Mouse (Mus musculus) heart, embryonic 14.5 days (tissue): Measurements from ENCODE around the gene Lamb2. TPM values are rescaled to one million over a fixed set of nuclear protein-coding genes. Genes with fewer than 3 reads are reported as not detected.

Source experiments
- ATAC-seq: fragments of 200-750 bp; cut with Nextera tagmentation; 2 replicates; pipeline ENCODE4 v1.8.0; 2017; ENCODE audit warnings: low read depth, moderate TSS enrichment; ENCODE audit not compliant: insufficient number of reproducible peaks, insufficient read depth, low FRiP score
- H3K27ac ChIP-seq, 2 experiments: fragments of 200-500 bp in 1 of 2; fragments of 300-500 bp in 1 of 2; sonication (generic) in 1 of 2; replicated peaks in 1 of 2; 2 replicates each; pipeline ENCODE4 v1.5.1; 2012 to 2014; ENCODE audit warnings: low read depth in 2 of 2, low read length in 2 of 2, control low read depth in 1 of 2, mild to moderate bottlenecking in 1 of 2, mixed read lengths in 1 of 2; ENCODE audit not compliant: control insufficient read depth in 1 of 2, insufficient read depth in 1 of 2
- H3K27me3 ChIP-seq: fragments of 300-500 bp; sonication (generic); 2 replicates; pipeline ENCODE4 v1.6.1; 2014; ENCODE audit warnings: mild to moderate bottlenecking, low read length, control low read depth; ENCODE audit not compliant: control insufficient read depth, insufficient read depth
- H3K36me3 ChIP-seq: fragments of 300-500 bp; sonication (generic); 2 replicates; pipeline ENCODE4 v1.6.1; 2014; ENCODE audit warnings: mild to moderate bottlenecking, control low read depth, low read length, mixed read lengths; ENCODE audit not compliant: control insufficient read depth, insufficient read depth
- H3K4me1 ChIP-seq, 2 experiments: fragments of 200-500 bp in 1 of 2; fragments of 300-500 bp in 1 of 2; sonication (generic) in 1 of 2; 2 replicates each; pipeline ENCODE4 v1.6.1; 2012 to 2014; ENCODE audit warnings: low read length in 2 of 2, control low read depth in 1 of 2, mixed read lengths in 1 of 2; ENCODE audit not compliant: control insufficient read depth in 2 of 2, insufficient read depth in 2 of 2
- H3K4me2 ChIP-seq: fragments of 300-500 bp; sonication (generic); 2 replicates; pipeline ENCODE4 v1.6.1; 2014; ENCODE audit warnings: mild to moderate bottlenecking, low read length
- H3K4me3 ChIP-seq, 2 experiments: fragments of 200-500 bp in 1 of 2; fragments of 300-500 bp in 1 of 2; sonication (generic) in 1 of 2; 2 replicates each; pipeline ENCODE4 v1.5.1; 2012 to 2014; ENCODE audit warnings: low read length in 2 of 2, mild to moderate bottlenecking in 2 of 2, control low read depth in 1 of 2, low read depth in 1 of 2, moderate library complexity in 1 of 2; ENCODE audit not compliant: control insufficient read depth in 1 of 2, insufficient read depth in 1 of 2
- H3K9ac ChIP-seq: fragments of 300-500 bp; sonication (generic); 2 replicates; pipeline ENCODE4 v1.6.1; 2014; ENCODE audit warnings: mild to moderate bottlenecking, low read length
- H3K9me3 ChIP-seq: fragments of 300-500 bp; sonication (generic); 2 replicates; pipeline ENCODE4 v1.6.1; 2016; ENCODE audit warnings: low read length, control low read depth; ENCODE audit not compliant: control insufficient read depth
- WGBS: fragments of 180-500 bp; shearing (Covaris S2); extraction: QIAGEN DNeasy Blood & Tissue Kit; methylation state at CpG from one replicate; pipeline ENCODE4 v1.1.7; 2014; 5-methylcytosine and 5-hydroxymethylcytosine counted together
- polyA plus RNA-seq: library from polyadenylated mRNA; unstranded; fragments of >200 nt; fragmentation: Nextera tagmentation; extraction: Ambion mirVana; gene quantifications from 2 replicates; pipeline ENCODE4 v1.2.1, GENCODE M21; 2014

Lamb2 gene
- polyA plus RNA-seq, 1 experiment from 2014 or later: 41.5 TPM

- 27% methylated on average over 4 of the region's 4 CpGs for WGBS
These were observed 29.7 kb upstream of the Lamb2 start for GRCm38 (mm10) chr9:108449860-108450259.

GRCm38 (mm10) chr9:108450292-108451169, 29.0 kb upstream of the Lamb2 start:
- peak; percentile 73 for ATAC-seq
- 32% methylated on average over 21 of the region's 21 CpGs for WGBS
- Histone ChIP-seq H3K4me1 (peaks cover 24 to 43% of the 10 kb centered on the region in 2 experiments), H3K9ac (peak overlapping the region; percentile 83), H3K9me3 (no peaks in the 10 kb centered on the region), H3K4me3 (peak overlapping the region; percentile 65 to 82), H3K36me3 (peaks cover 26% of the 10 kb centered on the region), H3K4me2 (peak overlapping the region; percentile 85), H3K27me3 (no peaks in the 10 kb centered on the region), H3K27ac (peak overlapping the region; percentile 93 to 96)

More at GRCm38 (mm10) chr9:108449860-108450259, 29.7 kb upstream of the Lamb2 start:
- peak overlapping the region; percentile 85 for H3K4me2 ChIP-seq
- peaks cover 26 to 43% of the 10 kb centered on the region in 2 experiments for H3K4me1 ChIP-seq
- no peaks in the 10 kb centered on the region for H3K9me3 ChIP-seq
- no peaks in the 10 kb centered on the region for H3K27me3 ChIP-seq
- peak overlapping the region; percentile 71 for H3K9ac ChIP-seq
- H3K4me3 ChIP-seq: peak overlapping the region; percentile 8 to 12; a peak in 3 of 4 replicates
- peak overlapping the region; percentile 83 to 94 for H3K27ac ChIP-seq
- H3K36me3 ChIP-seq: peaks cover 26% of the 10 kb centered on the region
- ATAC-seq: peak; percentile 34

GRCm38 (mm10) chr9:108451170-108451493, 28.4 kb upstream of the Lamb2 start:
- H3K9ac ChIP-seq: peak overlapping the region; percentile 83
- H3K4me1 ChIP-seq: peaks cover 24 to 38% of the 10 kb centered on the region in 2 experiments
- H3K36me3 ChIP-seq: peaks cover 26% of the 10 kb centered on the region
- H3K4me3 ChIP-seq: peak overlapping the region; percentile 65 to 82
- no peaks in the 10 kb centered on the region for H3K27me3 ChIP-seq
- H3K27ac ChIP-seq: peak overlapping the region; percentile 93 to 96
- 44% methylated on average over 6 of the region's 6 CpGs for WGBS
- no peak for ATAC-seq
- H3K4me2 ChIP-seq: peak overlapping the region; percentile 85
- H3K9me3 ChIP-seq: no peaks in the 10 kb centered on the region

- H3K4me1 ChIP-seq: peaks cover 24 to 38% of the 10 kb centered on the region in 2 experiments
- WGBS: 36% methylated on average over 6 of the region's 6 CpGs
- H3K9me3 ChIP-seq: no peaks in the 10 kb centered on the region
- peak overlapping the region; percentile 65 to 82 for H3K4me3 ChIP-seq
- ATAC-seq: no peak
- peak overlapping the region; percentile 85 for H3K4me2 ChIP-seq
- H3K9ac ChIP-seq: peak overlapping the region; percentile 83
- peak overlapping the region; percentile 93 to 96 for H3K27ac ChIP-seq
- H3K27me3 ChIP-seq: no peaks in the 10 kb centered on the region
- peaks cover 26% of the 10 kb centered on the region for H3K36me3 ChIP-seq
These were observed 27.9 kb upstream of the Lamb2 start for GRCm38 (mm10) chr9:108451519-108452160.

- under 1% methylated on average over 40 of the region's 40 CpGs for WGBS
- Histone ChIP-seq H3K4me2 (peak overlapping the region; percentile 85), H3K27me3 (no peaks in the 10 kb centered on the region), H3K36me3 (peaks cover 23% of the 10 kb centered on the region), H3K9me3 (no peaks in the 10 kb centered on the region), H3K4me1 (peaks cover 24 to 38% of the 10 kb centered on the region in 2 experiments), H3K27ac (peak overlapping the region; percentile 93 to 96), H3K9ac (peak overlapping the region; percentile 83), H3K4me3 (peak overlapping the region; percentile 65 to 82)
- ATAC-seq: peak; percentile 76
These were observed 27.1 kb upstream of the Lamb2 start for GRCm38 (mm10) chr9:108452291-108452906.

- peak overlapping the region; percentile 65 to 82; a peak in 3 of 4 replicates for H3K4me3 ChIP-seq
- H3K27me3 ChIP-seq: no peaks in the 10 kb centered on the region
- peak overlapping the region; percentile 93 to 96 for H3K27ac ChIP-seq
- no peak for ATAC-seq
- peak overlapping the region; percentile 85 for H3K4me2 ChIP-seq
- 41% methylated on average over 6 of the region's 6 CpGs for WGBS
- peaks cover 24 to 38% of the 10 kb centered on the region in 2 experiments for H3K4me1 ChIP-seq
- H3K9me3 ChIP-seq: no peaks in the 10 kb centered on the region
- H3K36me3 ChIP-seq: peaks cover 18% of the 10 kb centered on the region
- peak overlapping the region; percentile 83 for H3K9ac ChIP-seq
These were observed 26.6 kb upstream of the Lamb2 start for GRCm38 (mm10) chr9:108452911-108453310.

GRCm38 (mm10) chr9:108453458-108453857, 26.1 kb upstream of the Lamb2 start:
- H3K27ac ChIP-seq: no peak overlapping the region; a peak in 1 of 4 replicates
- no peaks in the 10 kb centered on the region for H3K27me3 ChIP-seq
- peak overlapping the region; percentile 83 for H3K9ac ChIP-seq
- 60% methylated on average over 4 of the region's 4 CpGs for WGBS
- no peaks in the 10 kb centered on the region for H3K9me3 ChIP-seq
- H3K4me2 ChIP-seq: 0 out of 2 replicates have a peak overlapping the region, but pooled peaks have one; percentile 85
- ATAC-seq: no peak
- H3K4me1 ChIP-seq: peaks cover 24 to 36% of the 10 kb centered on the region in 2 experiments
- H3K4me3 ChIP-seq: no peak overlapping the region
- H3K36me3 ChIP-seq: peaks cover 13% of the 10 kb centered on the region
